Mouse (Mus musculus) testis, adult 2 months (tissue): Measurements from ENCODE around the gene Rad51b.

Experiments
- CTCF ChIP-seq: fragments of 200-500 bp; IDR thresholded peaks from 2 replicates; pipeline ENCODE4 v1.5.1; 2012; ENCODE audit warnings: low read depth, mild to moderate bottlenecking, inconsistent platforms, low read length, moderate library complexity; ENCODE audit not compliant: control insufficient read depth, insufficient read depth, insufficient replicate concordance
- POLR2A ChIP-seq: fragments of 200-500 bp; IDR thresholded peaks from 2 replicates; pipeline ENCODE4 v1.6.1; 2012; ENCODE audit warnings: low read depth, mild to moderate bottlenecking, inconsistent platforms, low read length, moderate library complexity; ENCODE audit not compliant: control insufficient read depth

DNA sequence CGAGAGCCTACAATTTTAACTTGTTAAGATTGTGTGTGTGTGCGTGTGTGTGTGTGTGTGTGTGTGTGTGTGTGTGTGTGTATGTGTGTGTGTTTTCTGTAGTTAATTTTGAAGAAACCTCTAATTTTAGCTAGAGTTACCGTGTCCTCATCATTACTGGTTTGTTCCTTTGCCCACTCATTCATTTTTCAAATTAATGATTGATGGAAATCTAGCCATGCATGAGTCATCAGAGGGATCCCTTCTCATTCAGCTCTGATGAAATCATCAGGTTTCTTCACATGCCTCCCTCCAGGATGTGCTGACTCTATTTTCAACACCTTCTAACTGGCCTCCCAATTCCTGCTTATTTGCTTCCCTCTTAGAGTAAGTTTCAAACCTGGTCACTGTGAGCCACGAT lies 263.8 kb downstream of the Rad51b start:
- TF ChIP-seq CTCF (no peak), POLR2A (no peak)
